Mouse (Mus musculus): Measurements from ENCODE around the gene Gm14692.
"Not testable (repeated sequence)": the region's sequence is repeated elsewhere in the genome, so short reads cannot be mapped to it uniquely, and the experiment has no call there.

Gene Gm14692

DNA sequence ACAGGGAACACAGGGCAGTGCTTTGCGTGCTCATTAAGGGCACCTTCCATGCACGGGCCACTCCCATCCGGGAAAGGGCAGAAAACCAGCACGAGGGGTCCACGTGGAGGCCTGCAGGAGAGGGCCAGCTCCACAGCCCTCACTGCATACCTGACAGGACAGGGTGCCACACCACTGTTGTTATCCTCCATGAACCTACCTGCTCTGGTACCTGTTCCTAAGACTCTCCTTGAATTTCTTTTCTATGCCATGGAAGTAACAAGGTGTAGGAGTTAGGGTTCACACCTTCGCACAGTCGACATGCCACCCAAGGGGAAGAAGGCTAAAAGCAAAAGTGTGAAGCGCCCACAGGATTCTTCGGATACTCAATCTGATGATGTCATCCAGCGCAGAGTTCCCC is at the start of gene Gm14692:
TSS of gene Gm14692 (plus strand) at position 301 of the 400 bp plus-strand sequence.
- not testable (repeated sequence) for DNase-seq (ENCODE audit: low spot score)

- not testable (repeated sequence) for DNase-seq (ENCODE audit: low spot score)
Observed at GRCm38 (mm10) chrX:67693462-67693861, 2.0 kb upstream of the Gm14692 start, which contains the start of gene Gm1140. Gm1140 (minus strand) TSS chrX:67693562.
